Mouse (Mus musculus) spleen, adult 12 weeks (tissue): ENCODE data around the gene Med9.
"Not testable (repeated sequence)": the region's sequence is repeated elsewhere in the genome, so short reads cannot be mapped to it uniquely, and the experiment has no call there.

ENCODE experiments used
- DNase-seq: peaks from one replicate; pipeline ENCODE4 v3.0.0; 2022; ENCODE audit warnings: low spot score

Gene Med9

DNA sequence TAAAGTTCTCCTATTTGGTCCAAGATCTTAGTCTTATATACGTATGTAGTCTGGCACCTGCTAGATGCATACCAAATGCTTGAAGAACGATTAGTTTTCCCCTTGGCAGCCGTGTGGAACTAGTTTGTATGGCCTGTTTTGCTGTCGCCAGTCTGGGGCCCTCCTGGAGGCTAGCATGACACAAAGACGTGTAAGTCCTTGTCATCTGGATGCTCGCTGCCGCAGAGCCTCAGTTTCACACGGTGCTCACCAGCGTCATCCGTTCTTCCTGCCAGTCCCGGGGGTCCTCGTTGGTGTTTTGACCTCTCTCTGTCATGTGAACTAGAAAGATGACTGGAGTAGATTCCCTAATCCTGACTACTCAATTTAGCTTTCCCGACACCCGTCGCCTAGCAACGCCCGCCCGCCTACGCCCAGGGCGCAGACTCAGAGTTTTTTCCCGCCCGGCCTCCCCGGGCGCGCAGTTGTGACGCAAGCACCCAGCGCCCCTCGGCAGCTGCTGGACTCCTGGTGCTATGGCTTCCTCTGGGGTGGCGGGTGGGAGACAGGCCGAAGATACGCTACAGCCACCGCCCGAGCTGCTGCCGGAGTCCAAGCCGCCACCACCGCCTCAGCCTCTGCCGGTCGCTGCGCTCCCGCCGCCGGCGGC lies at the start of gene Med9:
Gene Med9, plus strand, starts transcription at position 455 of the 649 bp plus-strand sequence.
- peak; percentile 85 for DNase-seq

DNA sequence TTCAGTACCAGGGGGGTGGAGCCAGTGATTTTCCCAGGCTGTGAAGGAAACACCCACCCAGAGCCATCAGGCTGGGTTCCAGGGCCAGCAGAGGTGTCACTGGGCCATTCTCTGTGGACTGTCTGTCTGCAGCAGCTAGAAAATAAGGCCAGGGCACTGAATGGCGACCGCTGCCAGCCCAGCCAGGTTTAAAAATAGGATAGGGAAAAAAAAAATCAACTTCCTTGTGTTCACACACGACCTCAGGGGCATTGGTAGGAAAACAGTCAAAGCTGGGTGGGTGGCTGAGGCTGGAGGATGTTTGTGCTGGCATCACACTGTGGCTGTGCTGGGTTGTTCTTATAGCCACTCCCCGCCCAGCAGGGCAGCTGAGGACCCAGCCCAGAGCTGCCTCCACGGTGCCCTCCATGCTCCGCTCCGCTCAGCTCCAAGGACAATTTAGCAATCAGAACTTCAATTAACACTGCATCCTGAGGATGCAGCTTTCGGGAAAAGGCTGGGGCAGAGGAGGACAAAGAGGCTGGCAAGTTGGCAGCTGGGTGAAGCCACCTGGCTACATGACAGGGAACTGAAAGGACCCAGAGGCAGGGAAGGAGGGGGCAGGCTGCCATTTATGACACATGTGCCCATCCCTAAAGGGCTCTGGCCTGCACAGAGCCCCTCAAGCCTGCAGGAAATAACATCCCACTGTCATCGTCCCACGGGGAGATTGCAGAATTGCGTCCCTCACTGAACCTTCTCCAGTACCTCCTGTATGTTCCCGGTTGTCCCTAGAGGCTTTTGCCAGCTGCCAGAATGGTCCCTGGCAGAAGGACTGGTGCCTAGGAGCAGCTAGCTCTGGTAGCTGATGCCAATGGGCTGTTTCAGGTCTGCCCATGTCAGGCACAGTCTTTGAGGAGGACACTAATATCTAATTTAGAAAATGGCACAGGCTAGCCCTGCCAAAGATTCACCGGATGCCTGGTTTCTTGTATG lies 48.0 kb upstream of the Med9 start:
- no peak for DNase-seq

DNA sequence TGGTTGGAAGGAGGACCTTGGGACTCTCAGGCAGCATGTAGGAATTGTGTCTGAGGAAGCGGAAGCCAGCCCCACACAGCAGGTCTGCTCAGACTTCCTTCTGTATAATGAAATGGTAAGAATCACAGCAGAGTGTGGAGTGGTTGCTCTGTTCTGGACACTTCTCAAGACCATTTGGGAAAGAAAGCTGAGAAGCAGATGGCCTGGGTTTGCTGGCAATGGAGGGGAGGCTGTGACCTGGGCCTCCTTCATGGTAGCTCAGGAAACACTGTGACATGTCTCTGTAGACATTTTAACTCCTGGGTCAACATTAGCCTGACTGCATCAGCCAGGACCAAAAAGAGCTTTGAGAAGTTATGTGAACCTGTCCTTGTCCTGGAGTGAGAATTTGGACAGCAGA lies 47.0 kb upstream of the Med9 start:
- no peak for DNase-seq

DNA sequence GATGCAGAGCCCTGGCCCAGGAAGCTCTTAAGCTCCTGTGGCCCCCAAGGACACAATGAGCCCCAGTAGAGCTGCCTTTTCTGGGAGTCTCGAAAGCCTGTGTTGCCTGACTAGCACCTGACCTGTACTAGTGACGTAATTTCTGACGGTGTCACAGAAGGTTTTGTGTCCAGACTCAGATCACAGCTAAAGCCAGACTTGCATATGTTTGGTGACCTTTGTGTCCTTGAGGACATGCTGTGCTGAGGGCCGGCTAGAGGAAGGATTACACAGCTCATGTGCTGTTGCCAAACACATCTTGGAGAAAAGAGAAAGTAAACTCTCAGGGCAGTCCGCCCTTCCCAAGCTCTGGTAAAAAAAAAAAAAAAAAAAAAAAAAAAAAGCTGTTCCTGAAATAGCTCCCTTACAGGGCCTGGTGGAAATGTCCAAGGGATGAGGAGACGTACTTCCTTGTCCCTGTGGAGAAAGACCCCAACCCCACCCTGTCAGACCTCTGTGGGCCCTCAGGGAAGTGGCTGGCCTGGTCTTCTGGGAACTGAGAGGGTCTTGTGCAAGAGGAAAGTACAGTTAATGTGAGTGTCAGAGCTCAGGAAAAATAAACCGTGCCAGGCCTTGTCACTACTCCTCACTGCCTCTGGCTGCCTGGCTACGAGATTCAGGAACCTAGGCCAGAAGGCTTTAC lies 45.8 kb upstream of the Med9 start:
- no peak for DNase-seq

DNA sequence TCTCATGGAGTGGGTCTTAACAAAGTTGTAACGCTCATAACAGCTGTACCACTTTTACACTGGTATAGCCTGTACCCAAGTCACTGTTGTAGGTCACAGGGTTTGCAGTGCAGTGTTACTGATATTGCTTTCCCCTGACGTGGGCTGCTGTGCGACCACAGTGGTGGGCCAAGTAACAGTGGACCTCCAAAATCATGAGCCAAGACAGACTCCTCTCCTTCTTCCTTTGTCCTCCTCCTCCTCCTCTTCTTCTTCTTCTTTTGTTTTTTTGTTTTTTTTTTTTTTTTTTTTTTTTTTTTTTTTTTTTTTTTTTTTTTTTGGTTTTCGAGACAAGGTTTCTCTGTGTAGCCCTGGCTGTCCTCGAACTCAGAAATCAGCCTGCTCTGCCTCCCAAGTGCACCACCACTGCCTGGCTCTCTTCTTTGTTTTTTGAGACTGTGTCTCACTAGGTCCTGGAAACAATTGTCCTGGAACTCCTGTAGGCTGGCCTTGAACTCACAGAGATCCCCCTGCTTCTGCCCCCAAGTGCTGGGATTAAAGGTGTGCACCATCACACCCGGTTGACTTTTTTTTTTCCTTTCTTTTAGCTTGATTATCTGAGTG lies 41.4 kb upstream of the Med9 start:
- DNase-seq: no peak

DNA sequence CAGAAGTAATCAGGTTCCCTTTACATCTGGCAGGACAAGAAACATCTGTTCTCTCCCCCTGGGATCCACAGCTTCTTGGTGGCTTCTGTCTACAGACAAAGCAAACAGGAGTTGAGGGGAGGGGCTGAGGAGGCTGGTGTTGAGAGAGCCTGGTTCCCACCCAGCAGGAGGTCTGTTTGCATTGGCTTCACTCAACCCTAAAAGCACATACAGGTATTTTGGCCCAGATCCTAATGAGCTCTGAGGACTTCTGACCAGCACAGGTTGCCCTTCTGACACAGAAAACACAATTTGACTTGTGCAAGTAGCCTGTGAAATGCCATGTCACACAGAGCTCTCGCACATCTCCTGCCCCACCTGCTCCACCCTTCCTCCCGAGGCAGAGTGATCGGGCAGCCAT lies 39.6 kb upstream of the Med9 start:
- no peak for DNase-seq

DNA sequence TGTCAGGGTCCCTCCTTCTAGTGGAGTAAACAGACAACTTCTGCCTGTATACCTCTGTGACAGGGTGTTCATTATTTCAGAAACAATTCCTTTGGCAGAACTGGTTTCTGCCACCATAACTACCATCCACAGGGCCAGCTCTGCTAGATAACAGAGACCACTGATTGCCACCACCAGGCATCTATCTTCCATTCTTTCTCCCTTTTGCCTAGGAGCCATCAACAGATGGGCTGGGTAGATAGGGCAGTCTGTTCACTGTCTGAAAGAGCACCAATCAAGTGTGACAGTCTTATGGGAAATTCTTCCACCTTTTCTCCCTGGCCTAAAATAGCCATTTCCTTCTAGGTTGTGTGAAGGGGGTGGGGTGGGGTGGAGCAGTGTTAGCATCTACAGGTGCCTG lies 37.4 kb upstream of the Med9 start:
- no peak for DNase-seq

DNA sequence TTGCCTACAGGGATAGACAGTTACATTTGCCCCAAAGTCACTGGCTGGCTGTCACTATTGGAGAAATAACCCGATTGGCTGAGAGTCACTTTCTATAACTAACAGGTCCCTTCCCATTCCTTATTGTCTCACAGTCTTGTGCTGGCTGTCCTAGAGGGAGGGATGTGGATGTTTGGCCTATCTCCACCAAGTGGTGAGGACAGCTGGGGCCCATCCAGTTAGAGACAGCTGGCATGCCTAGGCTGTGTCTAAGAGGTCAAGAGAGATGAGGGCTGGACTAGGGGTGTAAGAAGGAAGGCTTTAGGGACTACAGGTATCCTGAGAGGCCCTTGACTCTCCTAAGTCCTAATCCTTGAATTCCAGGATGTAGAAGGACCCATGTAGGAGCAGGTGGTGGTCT lies 36.5 kb upstream of the Med9 start:
- no peak for DNase-seq

DNA sequence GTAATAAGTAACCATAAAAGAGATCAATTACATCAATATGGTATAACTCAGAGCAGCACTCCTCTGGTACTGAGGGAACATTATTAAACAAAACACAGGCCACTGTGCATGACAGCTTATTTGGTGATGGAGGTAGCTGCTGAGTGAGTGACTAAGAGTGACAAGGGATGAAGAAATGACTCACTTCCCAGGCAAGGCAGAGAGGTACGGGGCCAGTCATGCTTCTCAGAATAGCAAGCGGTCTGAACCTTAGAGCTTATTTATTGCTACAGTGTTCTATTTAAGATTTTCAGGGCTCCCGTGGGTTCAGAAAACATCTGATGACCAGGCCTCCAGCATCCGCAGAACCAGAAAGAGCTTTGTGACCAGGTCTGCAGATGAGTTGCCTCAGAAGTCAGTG lies 34.3 kb upstream of the Med9 start:
- no peak for DNase-seq

DNA sequence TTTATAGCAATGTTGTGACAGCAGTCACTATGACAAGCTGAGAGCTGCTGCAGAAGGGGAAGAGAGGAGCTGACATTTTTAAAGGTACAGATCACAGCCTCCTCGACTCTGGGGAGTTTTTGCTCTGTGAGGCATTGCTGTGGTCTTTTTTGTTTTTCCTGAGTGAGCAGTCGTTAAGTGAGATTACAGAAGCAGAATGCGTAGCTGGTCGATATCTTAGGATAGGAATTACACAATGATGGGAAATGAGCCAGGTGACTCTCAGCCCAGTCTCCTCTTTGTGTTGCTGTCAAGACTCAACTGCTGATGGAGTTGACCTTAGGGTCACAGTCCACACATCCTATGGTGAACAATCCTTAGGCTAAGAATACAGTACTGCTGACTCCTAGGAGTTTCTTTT lies 30.0 kb upstream of the Med9 start:
- DNase-seq: no peak

DNA sequence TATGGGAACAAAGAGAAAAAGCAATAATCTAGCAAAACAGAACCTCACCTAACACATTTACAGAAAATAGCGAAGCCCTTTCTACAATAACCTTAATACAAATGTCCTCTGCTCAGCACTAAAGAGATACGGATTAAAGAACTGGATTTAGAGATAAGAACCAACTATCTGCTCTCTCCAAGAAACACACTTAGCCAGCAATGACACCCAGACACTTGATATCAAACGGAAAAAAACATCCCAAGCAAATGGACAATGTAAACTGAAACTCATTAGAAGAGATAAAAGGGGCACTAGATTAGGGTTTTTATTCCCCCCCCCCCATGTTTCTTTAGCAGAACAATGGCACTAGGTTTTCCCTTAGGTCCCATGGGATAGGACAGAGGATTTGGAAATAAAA lies 28.6 kb upstream of the Med9 start:
- no peak for DNase-seq

DNA sequence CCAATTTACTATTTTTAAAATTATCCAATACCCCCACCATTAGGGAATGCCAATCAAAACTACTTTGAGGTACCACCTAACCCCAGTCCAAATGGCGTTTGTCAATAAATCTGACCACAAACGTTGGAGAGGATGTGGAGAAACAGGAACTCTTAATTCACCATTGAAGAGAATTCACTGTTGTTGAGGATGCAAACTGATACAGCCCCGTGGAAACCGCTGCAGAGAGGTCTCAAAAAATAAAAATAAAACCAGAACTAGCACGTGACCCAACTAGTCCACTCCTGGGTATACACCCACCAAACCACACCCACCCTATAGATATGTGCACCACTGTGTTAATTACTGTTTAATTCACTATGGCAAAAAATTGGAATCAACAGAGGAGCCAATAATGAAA lies 27.7 kb upstream of the Med9 start:
- DNase-seq: no peak

DNA sequence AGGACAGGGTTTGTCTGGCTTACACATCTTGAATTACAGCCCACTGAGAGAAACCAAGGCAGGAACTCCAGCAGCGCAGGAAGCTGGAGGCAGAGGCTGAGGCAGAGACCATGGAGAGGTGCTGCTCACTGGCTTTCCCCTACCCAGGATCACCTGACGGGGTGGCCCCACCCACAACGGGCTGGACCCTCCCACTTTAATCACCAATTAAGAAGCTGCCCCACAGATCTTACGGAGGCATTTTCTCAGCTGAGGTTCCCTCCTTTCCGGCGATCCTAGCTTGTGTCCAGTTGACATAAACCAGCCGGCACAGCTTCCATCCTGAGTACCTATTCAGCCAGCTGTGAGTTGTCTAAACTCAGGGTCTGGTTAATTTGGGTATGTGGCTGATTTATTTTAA lies 26.7 kb upstream of the Med9 start:
- no peak for DNase-seq

DNA sequence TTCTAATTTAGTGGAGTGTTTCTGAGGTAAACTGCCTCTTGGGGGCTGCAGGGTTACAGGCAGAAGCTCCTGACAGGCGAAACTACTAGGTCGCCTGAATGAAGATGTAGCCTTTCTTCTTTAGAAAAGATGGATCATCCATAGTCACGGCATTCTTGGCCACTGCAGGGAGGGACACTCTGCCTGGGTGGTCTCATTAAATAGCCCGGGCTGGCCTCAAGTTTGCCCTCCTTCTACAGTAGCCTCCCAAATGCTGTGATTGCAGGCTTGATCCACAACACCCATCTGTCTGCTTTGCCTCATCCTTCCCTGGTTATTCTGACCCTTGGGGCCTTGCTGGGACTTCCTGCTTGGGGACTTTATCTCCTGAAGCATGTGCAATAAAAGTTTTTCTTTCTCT lies 18.0 kb upstream of the Med9 start:
- no peak for DNase-seq

DNA sequence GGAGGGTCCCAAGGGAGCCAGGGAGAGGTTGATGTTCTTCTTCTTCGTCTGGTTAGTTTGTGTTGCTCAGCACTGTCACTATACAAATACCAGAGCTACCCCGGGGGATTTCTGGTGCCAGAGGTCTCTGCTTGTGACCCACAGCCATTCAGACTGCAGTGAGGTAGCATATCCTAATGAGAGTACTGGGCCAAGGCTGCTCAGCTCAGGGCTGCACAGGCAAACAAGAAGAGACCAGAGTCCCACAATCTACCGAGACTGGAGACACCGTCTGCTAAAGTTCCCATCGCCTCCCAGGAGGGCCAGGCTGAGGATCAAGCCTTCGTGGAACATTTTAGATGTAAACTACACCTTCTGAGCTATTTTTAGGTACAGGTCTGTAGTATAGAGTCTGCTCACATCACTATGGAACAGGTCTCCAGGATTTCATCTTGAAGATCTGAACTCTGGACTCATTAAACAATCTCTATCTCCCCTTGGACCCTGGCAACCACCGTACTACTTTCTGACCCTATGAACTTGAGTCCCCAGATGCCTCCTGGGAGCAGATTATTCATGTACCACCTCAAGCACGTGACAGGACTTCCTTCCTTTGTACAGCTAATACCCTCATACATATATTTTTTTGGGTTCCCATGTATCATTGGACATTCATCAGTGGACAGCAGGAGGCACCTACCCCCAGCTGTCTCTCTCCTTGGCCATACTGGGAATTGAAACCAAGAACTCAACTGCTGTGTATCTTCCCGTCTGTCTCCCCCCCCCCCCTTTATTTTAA lies 15.3 kb upstream of the Med9 start:
- no peak for DNase-seq

DNA sequence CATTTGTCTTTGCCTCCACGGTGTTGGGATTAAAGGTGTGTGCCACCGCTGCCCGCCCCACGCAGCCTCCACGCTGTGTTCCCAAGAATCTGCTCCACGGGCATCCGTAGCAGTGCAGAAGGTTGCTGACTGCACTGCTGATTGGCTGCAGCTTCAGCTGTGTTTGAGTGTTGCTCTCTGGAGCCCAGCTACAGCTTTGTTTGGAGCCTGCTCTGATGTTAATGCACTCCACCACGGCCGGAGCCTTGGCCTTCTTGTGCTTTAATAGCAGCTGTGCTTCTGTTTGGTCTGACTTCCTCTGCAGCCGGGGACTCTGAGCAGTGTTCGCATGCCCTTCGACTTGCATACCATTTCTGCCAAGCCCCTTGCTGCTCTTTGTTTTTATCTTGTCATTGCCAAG lies 14.1 kb upstream of the Med9 start:
- DNase-seq: no peak

DNA sequence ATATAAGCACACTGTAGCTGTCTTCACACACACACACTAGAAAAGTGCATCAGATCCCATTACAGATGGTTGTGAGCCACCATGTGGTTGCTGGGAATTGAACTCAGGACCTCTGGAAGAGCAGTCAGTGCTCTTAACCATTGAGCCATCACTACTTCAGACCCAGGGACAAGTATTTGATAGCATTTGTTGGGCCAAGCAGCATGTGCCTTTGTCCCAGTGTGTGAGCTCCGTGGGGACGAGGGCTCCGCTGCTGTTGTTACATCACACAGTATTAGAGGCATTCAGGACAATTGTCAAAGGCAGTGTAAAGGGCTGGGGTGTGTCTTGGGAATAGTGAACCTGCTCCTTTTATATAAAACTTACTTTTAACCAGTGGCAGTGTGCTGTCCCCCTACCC lies 11.0 kb upstream of the Med9 start:
- no peak for DNase-seq

DNA sequence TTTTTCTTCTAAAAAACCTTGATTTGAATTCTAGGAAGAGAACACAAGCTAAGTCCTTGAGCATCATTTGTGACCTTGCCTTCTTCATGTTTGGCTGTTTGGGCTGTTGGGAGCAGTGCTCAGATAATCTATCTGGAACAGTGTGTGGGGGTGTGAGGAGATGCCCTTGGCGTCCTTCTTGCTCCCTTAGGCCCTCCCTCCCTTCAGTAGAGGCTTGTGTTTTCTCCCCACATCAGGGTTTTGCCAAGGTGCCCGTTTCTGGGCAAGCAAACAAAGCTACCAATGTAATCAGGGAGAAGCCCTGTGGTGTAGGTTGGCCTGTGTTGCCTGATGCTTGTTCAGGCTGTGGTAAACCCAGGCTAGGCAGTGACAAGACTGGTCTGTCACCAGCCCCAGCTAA lies 10.4 kb upstream of the Med9 start:
- DNase-seq: no peak

DNA sequence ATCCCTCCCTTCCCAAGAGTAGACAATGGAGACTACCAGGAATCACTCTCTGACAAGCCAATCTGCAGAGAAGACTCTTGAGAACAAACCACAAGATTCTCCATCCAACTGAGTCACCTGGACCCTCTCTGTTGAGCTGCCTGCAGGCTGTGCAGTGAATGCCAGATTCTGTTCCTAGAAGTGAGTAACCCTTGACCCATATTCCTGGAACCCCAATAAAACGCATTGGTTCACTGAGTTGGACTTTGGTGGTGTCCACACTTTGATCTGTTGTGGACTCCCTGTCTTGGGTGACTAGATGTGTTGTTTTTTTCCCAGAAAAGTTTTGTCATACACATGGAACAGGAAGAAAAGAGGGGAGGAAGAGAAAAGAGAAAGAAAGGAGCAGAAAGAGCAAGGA lies 8.2 kb upstream of the Med9 start:
- DNase-seq: no peak

DNA sequence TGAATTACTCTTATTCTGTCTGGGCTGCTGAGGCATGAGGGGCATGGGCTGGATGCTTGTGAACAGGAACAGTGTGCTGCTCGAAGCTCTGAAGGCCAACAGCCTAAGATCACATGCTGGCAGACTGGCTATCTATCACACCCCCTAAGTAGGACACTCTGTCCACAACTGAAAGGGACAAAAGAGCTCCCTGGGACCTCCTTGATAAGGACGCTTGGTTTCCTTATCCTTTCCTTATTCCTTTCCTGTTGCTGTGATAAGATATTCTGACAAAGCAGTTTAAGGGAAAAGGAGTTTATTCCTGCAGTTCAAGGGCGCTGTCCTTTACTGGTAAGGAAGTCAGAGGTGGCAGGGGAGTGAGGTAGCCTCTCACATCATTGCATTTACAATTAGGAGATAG lies 7.4 kb upstream of the Med9 start:
- DNase-seq: no peak

DNA sequence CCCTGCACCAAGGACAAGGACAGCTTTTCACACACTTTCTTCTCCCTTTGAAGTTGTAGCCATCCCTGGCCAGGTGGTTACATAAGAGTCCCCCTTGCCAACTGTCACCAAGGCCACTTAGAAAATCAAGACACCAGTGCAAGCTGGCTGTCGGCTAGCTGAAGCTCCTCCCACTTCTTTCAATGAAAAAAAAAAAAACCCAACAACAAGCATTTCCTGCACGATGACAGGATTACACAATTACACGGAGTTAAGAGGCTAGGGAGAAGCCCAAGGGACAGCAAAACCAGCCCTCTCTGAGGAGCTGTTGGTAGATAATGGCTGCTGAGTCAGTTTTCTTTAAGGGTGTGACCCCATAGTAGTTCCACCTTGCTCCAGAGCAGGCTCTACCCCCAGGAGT lies 6.6 kb upstream of the Med9 start:
- no peak for DNase-seq

DNA sequence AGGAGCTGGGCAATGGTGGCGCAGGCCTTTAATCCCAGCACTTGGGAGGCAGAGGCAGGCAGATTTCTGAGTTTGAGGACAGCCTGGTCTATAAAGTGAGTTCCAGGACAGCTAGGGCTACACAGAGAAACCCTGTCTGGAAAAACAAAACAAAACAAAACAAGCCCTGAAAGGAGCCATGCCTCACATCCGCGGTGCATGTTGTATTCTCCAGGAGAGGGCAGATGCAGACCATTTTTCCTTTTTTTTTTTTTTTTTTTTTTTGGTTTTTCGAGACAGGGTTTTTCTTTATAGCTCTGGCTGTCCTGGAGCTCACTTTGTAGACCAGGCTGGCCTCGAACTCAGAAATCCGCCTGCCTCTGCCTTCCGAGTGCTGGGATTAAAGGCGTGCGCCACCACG lies 3.2 kb upstream of the Med9 start:
- not testable (repeated sequence) for DNase-seq
